Mouse (Mus musculus): ENCODE data around the gene Mavs.

GRCm38 (mm10) chr2:131188311-131188710, 45.6 kb upstream of the Mavs start:
- no peak for TF ChIP-seq CTCF (IDR thresholded peaks at IDR 0.05; ENCODE audit: extremely low read depth, insufficient read depth, insufficient read length, insufficient replicate concordance)
- TF ChIP-seq POLR2A (IDR thresholded peaks at IDR 0.05; ENCODE audit: low read depth, low read length), result no peak
